Mouse (Mus musculus) kidney, postnatal 0 days (tissue): ENCODE measurements around the gene Fyttd1. TPM values are rescaled to one million over a fixed set of nuclear protein-coding genes. Genes with fewer than 3 reads are reported as not detected.

Source experiments
- ATAC-seq: fragments of 200-750 bp; cut with Nextera tagmentation; replicated peaks from 2 replicates; pipeline ENCODE4 v1.8.0; 2017; ENCODE audit warnings: low read depth, moderate number of reproducible peaks, moderate TSS enrichment, moderate library complexity; ENCODE audit not compliant: low FRiP score
- DNase-seq: peaks from one replicate; pipeline ENCODE4 v3.0.0-alpha.2; 2016; ENCODE audit warnings: low spot score
- H3K27ac ChIP-seq: fragments of 300-500 bp; sonication (generic); 2 replicates; pipeline ENCODE4 v1.5.1; 2014; ENCODE audit warnings: mild to moderate bottlenecking
- H3K27me3 ChIP-seq: fragments of 300-500 bp; sonication (generic); 2 replicates; pipeline ENCODE4 v1.6.1; 2014; ENCODE audit warnings: low read length, mixed read lengths; ENCODE audit not compliant: insufficient read depth
- H3K36me3 ChIP-seq: fragments of 300-500 bp; sonication (generic); 2 replicates; pipeline ENCODE4 v1.6.1; 2014; ENCODE audit warnings: low read length, mixed read lengths; ENCODE audit not compliant: insufficient read depth
- H3K4me1 ChIP-seq: fragments of 300-500 bp; sonication (generic); replicated peaks from 2 replicates; pipeline ENCODE4 v1.6.1; 2014; ENCODE audit warnings: antibody characterized with exemption, low read length, mixed read lengths; ENCODE audit not compliant: insufficient read depth
- H3K4me2 ChIP-seq: fragments of 300-500 bp; sonication (generic); 2 replicates; pipeline ENCODE4 v1.6.1; 2014; ENCODE audit warnings: mild to moderate bottlenecking, low read length, moderate library complexity, mixed read lengths
- H3K4me3 ChIP-seq: fragments of 300-500 bp; sonication (generic); replicated peaks from 2 replicates; pipeline ENCODE4 v1.5.1; 2014; ENCODE audit warnings: low read depth, low read length
- H3K9ac ChIP-seq: fragments of 300-500 bp; sonication (generic); 2 replicates; pipeline ENCODE4 v1.6.1; 2014; ENCODE audit warnings: low read depth, low read length
- H3K9me3 ChIP-seq: fragments of 300-500 bp; sonication (generic); replicated peaks from 2 replicates; pipeline ENCODE4 v1.6.1; 2016; ENCODE audit warnings: low read length, inconsistent platforms, mixed read lengths
- CTCF ChIP-seq: IDR thresholded peaks from 2 replicates; pipeline ENCODE4 v1.5.1; 2016; ENCODE audit warnings: antibody characterized with exemption, low read depth, mild to moderate bottlenecking, moderate library complexity
- WGBS: fragments of 180-500 bp; shearing (Covaris S2); extraction: QIAGEN DNeasy Blood & Tissue Kit; methylation state at CpG from one replicate; pipeline ENCODE4 v1.1.7; 2014; 5-methylcytosine and 5-hydroxymethylcytosine counted together
- polyA plus RNA-seq: library from polyadenylated mRNA; unstranded; fragments of >200 nt; fragmentation: Nextera tagmentation; extraction: Ambion mirVana; gene quantifications from 2 replicates; pipeline ENCODE4 v1.2.1, GENCODE M21; 2015

The Fyttd1 gene
- polyA plus RNA-seq, 1 experiment from 2014 or later, result 113 TPM

- WGBS, result under 1% methylated on average over 33 of the region's 34 CpGs
- Histone ChIP-seq H3K27ac (peak overlapping the region; percentile 92), H3K4me2 (peak overlapping the region; percentile 91), H3K4me3 (peak overlapping the region; percentile 73), H3K9me3 (no peaks in the 10 kb centered on the region), H3K27me3 (no peaks in the 10 kb centered on the region), H3K4me1 (peaks cover 11% of the 10 kb centered on the region), H3K36me3 (no peaks in the 10 kb centered on the region), H3K9ac (peak overlapping the region; percentile 78)
- ATAC-seq, result peak; percentile 42
- no peak for TF ChIP-seq CTCF
- DNase-seq, result peak; percentile 24
These were observed 878 bp downstream of the Fyttd1 start for GRCm38 (mm10) chr16:32878157-32878598.

- Histone ChIP-seq H3K9me3 (no peaks in the 10 kb centered on the region), H3K4me1 (peaks cover 11% of the 10 kb centered on the region), H3K27ac (peak overlapping the region; percentile 51; the same call in 1 of the 2 replicates), H3K4me2 (peak overlapping the region; percentile 91), H3K36me3 (no peaks in the 10 kb centered on the region), H3K4me3 (peak overlapping the region; percentile 73), H3K27me3 (no peaks in the 10 kb centered on the region), H3K9ac (peak overlapping the region; percentile 56; the same call in 1 of the 2 replicates)
- no peak for TF ChIP-seq CTCF
- ATAC-seq (no peak), DNase-seq (peak; percentile 50)
- WGBS, result 77% methylated on average over 14 of the region's 14 CpGs
These were observed 1.9 kb downstream of the Fyttd1 start for GRCm38 (mm10) chr16:32878972-32879926.

GRCm38 (mm10) chr16:32881538-32881937 lies 4.2 kb downstream of the Fyttd1 start:
- Histone ChIP-seq H3K9ac (no peak overlapping the region), H3K27me3 (no peaks in the 10 kb centered on the region), H3K36me3 (0 out of 2 replicates have a peak, but pooled peaks cover 8% of the 10 kb centered on the region), H3K27ac (no peak overlapping the region), H3K4me3 (no peak overlapping the region), H3K4me2 (no peak overlapping the region), H3K9me3 (no peaks in the 10 kb centered on the region), H3K4me1 (peaks cover 11% of the 10 kb centered on the region)
- DNase-seq (no peak), ATAC-seq (no peak)
- 68% methylated on average over 7 of the region's 7 CpGs for WGBS
- peak; percentile 16; the same call in 1 of the 2 replicates for TF ChIP-seq CTCF

- H3K36me3 ChIP-seq, result peaks cover 25% of the 10 kb centered on the region; the same call in 1 of the 2 replicates
- H3K9ac ChIP-seq, result no peak overlapping the region
- no peaks in the 10 kb centered on the region for H3K4me1 ChIP-seq
- ATAC-seq (no peak), DNase-seq (no peak)
- H3K27ac ChIP-seq, result no peak overlapping the region
- H3K4me3 ChIP-seq, result no peak overlapping the region
- no peaks in the 10 kb centered on the region for H3K9me3 ChIP-seq
- peak; percentile 46 for TF ChIP-seq CTCF
- no peak overlapping the region for H3K4me2 ChIP-seq
- 86% methylated on average over 7 of the region's 7 CpGs for WGBS
- H3K27me3 ChIP-seq, result no peaks in the 10 kb centered on the region
These were observed 10.7 kb downstream of the Fyttd1 start for GRCm38 (mm10) chr16:32887996-32888395.

GRCm38 (mm10) chr16:32889881-32890280 lies 12.6 kb downstream of the Fyttd1 start:
- Histone ChIP-seq H3K4me1 (no peaks in the 10 kb centered on the region), H3K4me2 (no peak overlapping the region), H3K27ac (no peak overlapping the region), H3K27me3 (no peaks in the 10 kb centered on the region), H3K9me3 (no peaks in the 10 kb centered on the region), H3K9ac (no peak overlapping the region), H3K4me3 (no peak overlapping the region), H3K36me3 (peaks cover 30% of the 10 kb centered on the region; the same call in 1 of the 2 replicates)
- DNase-seq (no peak), ATAC-seq (no peak)
- 46% methylated on average over 2 of the region's 2 CpGs for WGBS
- TF ChIP-seq CTCF, result no peak

- no peak overlapping the region for H3K4me2 ChIP-seq
- no peaks in the 10 kb centered on the region for H3K27me3 ChIP-seq
- DNase-seq (no peak), ATAC-seq (no peak)
- H3K9ac ChIP-seq, result no peak overlapping the region
- no peak overlapping the region for H3K27ac ChIP-seq
- peaks cover 26% of the 10 kb centered on the region for H3K36me3 ChIP-seq
- H3K4me1 ChIP-seq, result no peaks in the 10 kb centered on the region
- TF ChIP-seq CTCF, result no peak
- H3K9me3 ChIP-seq, result no peaks in the 10 kb centered on the region
- no peak overlapping the region for H3K4me3 ChIP-seq
These were observed 18.8 kb downstream of the Fyttd1 start for GRCm38 (mm10) chr16:32896126-32896525.
